Comparison of ENCODE assay signal across 17 mouse cellular contexts in the genomic region with DNA sequence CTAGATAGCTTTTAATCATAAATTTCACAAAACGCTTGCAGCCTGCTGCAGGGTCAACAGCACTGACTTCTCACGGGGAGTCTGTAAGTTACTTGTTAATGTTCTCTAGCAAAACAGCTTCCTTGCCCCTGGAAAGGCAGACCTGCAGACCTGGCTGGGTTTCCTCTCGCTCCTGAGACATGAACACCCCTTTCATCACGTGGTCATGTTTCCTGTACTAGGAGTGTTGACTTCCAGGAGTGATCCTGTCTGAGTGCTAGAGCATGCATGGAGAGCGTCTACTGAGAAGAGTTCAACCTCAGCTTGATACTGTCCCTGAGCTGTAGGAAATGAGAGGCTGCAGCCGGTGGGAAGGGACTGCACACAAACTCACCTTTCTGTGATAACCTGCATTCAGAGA.
DNase-seq lines count a peak whose midpoint lies in the region; ATAC-seq and TF ChIP-seq lines count a peak whose summit lies in the region.
"Had no signal": no experiment of that assay in that cellular context is flagged by ENCODE, and none has a peak within 500 bp of the region (broad histone marks: within the 10 kb centered on the region; RNA-seq: fewer than 3 reads in every experiment).

No protein-coding gene starts in this region.

- H3K36me3 ChIP-seq in heart, embryonic 13.5 days, result no peaks in the 10 kb centered on the region
- H3K36me3 ChIP-seq in lung, embryonic 14.5 days (ENCODE audit: insufficient read depth), result no peaks in the 10 kb centered on the region
- no peaks in the 10 kb centered on the region for H3K36me3 ChIP-seq in limb, embryonic 11.5 days (ENCODE audit: control insufficient read depth, insufficient read depth, low read length)
- H3K36me3 ChIP-seq: embryonic facial prominence, embryonic 15.5 days; forebrain, embryonic 15.5 days; midbrain, embryonic 10.5 days had no signal

- H3K4me3 ChIP-seq in heart, embryonic 13.5 days, result no peak overlapping the region
- no peak overlapping the region for H3K4me3 ChIP-seq in lung, embryonic 14.5 days (ENCODE audit: low read depth, low read length)
- H3K4me3 ChIP-seq in lung, adult 2 months (replicated peaks; ENCODE audit: extremely low read depth, low read depth, low read length), result no peak overlapping the region
- no peak overlapping the region for H3K4me3 ChIP-seq in limb, embryonic 11.5 days (ENCODE audit: low read depth, low read length)
- H3K4me3 ChIP-seq: embryonic facial prominence, embryonic 15.5 days; forebrain, embryonic 15.5 days; gastrocnemius, adult 2 months; midbrain, embryonic 10.5 days had no signal

- no peak overlapping the region for H3K9ac ChIP-seq in heart, embryonic 13.5 days
- H3K9ac ChIP-seq in lung, embryonic 14.5 days, result no peak overlapping the region
- no peak overlapping the region for H3K9ac ChIP-seq in limb, embryonic 11.5 days (ENCODE audit: low read length)
- H3K9ac ChIP-seq: embryonic facial prominence, embryonic 15.5 days; forebrain, embryonic 15.5 days had no signal

- no peak for DNase-seq in heart, adult 9 months (ENCODE audit: low spot score in 2 of 2)
- peak; percentile 23 for DNase-seq in lung, embryonic 14.5 days
- DNase-seq in lung, adult 2 months, result no peak
- peak; percentile 72 for DNase-seq in kidney, adult 9 months
- DNase-seq in limb, embryonic 11.5 days (ENCODE audit: low spot score), result peak; percentile 34
- no peak for DNase-seq in ovary, adult 18-20 months (ENCODE audit: low spot score)
- DNase-seq in spleen, adult 12 weeks (ENCODE audit: low spot score), result no peak
- DNase-seq: adrenal gland, postnatal 36 days; cerebellum, adult 9-10 months; gastrocnemius, adult 2 months; layer of hippocampus, adult 9-11 months; thymus, postnatal 25 days had no signal

- no peaks in the 10 kb centered on the region for H3K9me3 ChIP-seq in heart, embryonic 13.5 days
- no peaks in the 10 kb centered on the region for H3K9me3 ChIP-seq in lung, embryonic 14.5 days (ENCODE audit: low read depth, low read length)
- H3K9me3 ChIP-seq in limb, embryonic 11.5 days (ENCODE audit: control insufficient read depth, low read length), result no peaks in the 10 kb centered on the region
- H3K9me3 ChIP-seq: embryonic facial prominence, embryonic 15.5 days; forebrain, embryonic 15.5 days; midbrain, embryonic 10.5 days had no signal

- no peak for TF ChIP-seq POLR2A in lung, adult 2 months (IDR thresholded peaks at IDR 0.05; ENCODE audit: borderline replicate concordance, extremely low read depth, low read depth, low read length)

- no peak for ATAC-seq in heart, embryonic 13.5 days (ENCODE audit: extremely low read depth, insufficient number of reproducible peaks, low FRiP score, low TSS enrichment)
- peak; percentile 48; the same call in 1 of the 2 replicates for ATAC-seq in lung, embryonic 14.5 days (ENCODE audit: insufficient read depth)
- ATAC-seq in limb, embryonic 11.5 days (ENCODE audit: insufficient number of reproducible peaks, low FRiP score, low TSS enrichment, low read depth), result no peak
- ATAC-seq: forebrain, embryonic 15.5 days had no signal

- WGBS in heart, embryonic 13.5 days, result 23% methylated on average over 6 of the region's 6 CpGs
- WGBS in lung, embryonic 14.5 days, result 20% methylated on average over 6 of the region's 6 CpGs
- 33% methylated on average over 6 of the region's 6 CpGs for WGBS in lung, adult 2 months
- WGBS in limb, embryonic 11.5 days, result 44% methylated on average over 6 of the region's 6 CpGs

- no peaks in the 10 kb centered on the region for H3K27me3 ChIP-seq in heart, embryonic 13.5 days (replicated peaks)
- H3K27me3 ChIP-seq in lung, embryonic 14.5 days (ENCODE audit: insufficient read depth, low read length), result no peaks in the 10 kb centered on the region
- H3K27me3 ChIP-seq in limb, embryonic 11.5 days (ENCODE audit: control insufficient read depth, insufficient read depth, low read length), result no peaks in the 10 kb centered on the region
- H3K27me3 ChIP-seq: embryonic facial prominence, embryonic 15.5 days; forebrain, embryonic 15.5 days had no signal

- no peak overlapping the region for H3K4me2 ChIP-seq in heart, embryonic 13.5 days
- H3K4me2 ChIP-seq in lung, embryonic 14.5 days, result no peak overlapping the region
- H3K4me2 ChIP-seq in limb, embryonic 11.5 days (ENCODE audit: low read depth, severe bottlenecking), result no peak overlapping the region
- H3K4me2 ChIP-seq: embryonic facial prominence, embryonic 15.5 days; forebrain, embryonic 15.5 days had no signal

- H3K4me1 ChIP-seq in heart, embryonic 13.5 days, result peaks cover 57% of the 10 kb centered on the region
- H3K4me1 ChIP-seq in lung, embryonic 14.5 days (ENCODE audit: insufficient read depth), result peaks cover 13% of the 10 kb centered on the region; the same call in 1 of the 2 replicates
- H3K4me1 ChIP-seq in lung, adult 2 months (ENCODE audit: control insufficient read depth, insufficient read depth, low read length), result peaks cover 11% of the 10 kb centered on the region
- peaks cover 66% of the 10 kb centered on the region for H3K4me1 ChIP-seq in limb, embryonic 11.5 days (ENCODE audit: control insufficient read depth, insufficient read depth, low read length)

- H3K27ac ChIP-seq in heart, embryonic 13.5 days (replicated peaks), result 0 out of 2 replicates have a peak overlapping the region, but pooled peaks have one; percentile 24
- H3K27ac ChIP-seq in lung, embryonic 14.5 days (ENCODE audit: low read depth), result no peak overlapping the region
- H3K27ac ChIP-seq in limb, embryonic 11.5 days (replicated peaks; ENCODE audit: low read depth, low read length), result no peak overlapping the region
- H3K27ac ChIP-seq: embryonic facial prominence, embryonic 15.5 days; gastrocnemius, adult 2 months; midbrain, embryonic 10.5 days; stomach, postnatal 0 days had no signal

- no peak for TF ChIP-seq CTCF in lung, embryonic 14.5 days (IDR thresholded peaks at IDR 0.05; ENCODE audit: low read depth)
- TF ChIP-seq CTCF in lung, adult 2 months (IDR thresholded peaks at IDR 0.05; ENCODE audit: insufficient read depth, low read length), result no peak

Comparison
In these comparisons a context has a peak if more than half of its experiments do, and no peak if none do; other contexts are left out.
1. DNase-seq: peak in lung, embryonic 14.5 days (single experiment), kidney, adult 9 months (single experiment) and limb, embryonic 11.5 days (single experiment); none in heart, adult 9 months (0 of 2), lung, adult 2 months (single experiment), ovary, adult 18-20 months (single experiment) and spleen, adult 12 weeks (single experiment).